Mouse (Mus musculus) liver, postnatal 0 days (tissue): ENCODE measurements around the gene Psip1.

Experiments used
- CTCF ChIP-seq: sonication (generic); IDR thresholded peaks from 2 replicates; pipeline ENCODE4 v1.5.1; 2016; ENCODE audit warnings: antibody characterized with exemption, low read depth
- EP300 ChIP-seq: IDR thresholded peaks from 2 replicates; pipeline ENCODE4 v1.6.1; 2016; ENCODE audit warnings: antibody characterized with exemption, low read depth, mild to moderate bottlenecking

GRCm38 (mm10) chr4:83431950-83432349 lies 54.3 kb downstream of the Psip1 start:
- TF ChIP-seq CTCF, result no peak
- no peak for TF ChIP-seq EP300
